8 mouse cellular contexts compared by ENCODE assay signal in genomic region chr9:37144251-37144650, GRCm38 (mm10). TPM values are rescaled to one million over a fixed set of nuclear protein-coding genes. Genes with fewer than 3 reads are reported as not detected.
DNase-seq lines count a peak whose midpoint lies in the region; ATAC-seq and TF ChIP-seq lines count a peak whose summit lies in the region.

No protein-coding gene starts in this region.

- TF ChIP-seq CTCF in gastrocnemius, adult 2 months (IDR thresholded peaks at IDR 0.05) = peak; percentile 38; the same call in 1 of the 2 replicates

- H3K4me2 ChIP-seq in embryonic facial prominence, embryonic 13.5 days = peak overlapping the region; percentile 90
- peak overlapping the region; percentile 97 for H3K4me2 ChIP-seq in hindbrain, embryonic 16.5 days (ENCODE audit: low read length)
- H3K4me2 ChIP-seq in midbrain, embryonic 13.5 days (replicated peaks) = peak overlapping the region; percentile 93

- H3K27ac ChIP-seq in gastrocnemius, adult 2 months = peak overlapping the region; percentile 99
- H3K27ac ChIP-seq in embryonic facial prominence, embryonic 13.5 days = peak overlapping the region; percentile 97
- peak overlapping the region; percentile 100 for H3K27ac ChIP-seq in hindbrain, embryonic 16.5 days (ENCODE audit: low read depth, low read length)
- peak overlapping the region; percentile 100 for H3K27ac ChIP-seq in midbrain, embryonic 13.5 days

- H3K4me3 ChIP-seq in gastrocnemius, adult 2 months = peak overlapping the region; percentile 77
- H3K4me3 ChIP-seq in embryonic facial prominence, embryonic 13.5 days = peak overlapping the region; percentile 77
- peak overlapping the region; percentile 85 for H3K4me3 ChIP-seq in hindbrain, embryonic 16.5 days (ENCODE audit: low read length)
- peak overlapping the region; percentile 90 for H3K4me3 ChIP-seq in midbrain, embryonic 13.5 days (replicated peaks)

- peaks cover 64% of the 10 kb centered on the region for H3K4me1 ChIP-seq in embryonic facial prominence, embryonic 13.5 days
- H3K4me1 ChIP-seq in hindbrain, embryonic 16.5 days (ENCODE audit: control insufficient read depth, insufficient read depth, low read depth, low read length) = peaks cover 43% of the 10 kb centered on the region
- H3K4me1 ChIP-seq in midbrain, embryonic 13.5 days (replicated peaks) = peaks cover 68% of the 10 kb centered on the region

- H3K9me3 ChIP-seq in embryonic facial prominence, embryonic 13.5 days = no peaks in the 10 kb centered on the region
- H3K9me3 ChIP-seq in hindbrain, embryonic 16.5 days (ENCODE audit: control insufficient read depth, low read length) = no peaks in the 10 kb centered on the region
- H3K9me3 ChIP-seq in midbrain, embryonic 13.5 days = no peaks in the 10 kb centered on the region

- no peak for ATAC-seq in embryonic facial prominence, embryonic 13.5 days (ENCODE audit: insufficient number of reproducible peaks, insufficient read depth, low FRiP score, low TSS enrichment, low read depth)
- no peak for ATAC-seq in hindbrain, embryonic 16.5 days
- ATAC-seq in midbrain, embryonic 13.5 days = no peak
- no peak for ATAC-seq in inflammation-experienced regulatory T-cells, adult 6 months

- intact Hi-C loops in gastrocnemius, adult 2 months (cut with DNase I) = no loop called here

- DNase-seq in gastrocnemius, adult 2 months = peak; percentile 64
- DNase-seq in gastrocnemius, adult 8-10 months (ENCODE audit: low spot score in 2 of 2) = no peak
- DNase-seq in 3134 (ENCODE audit: extremely low read depth, insufficient read length, low spot score) = peak; percentile 14
- DNase-seq in spleen, postnatal 10 days (ENCODE audit: low spot score in 2 of 2) = no peak

- peak overlapping the region; percentile 91 for H3K9ac ChIP-seq in embryonic facial prominence, embryonic 13.5 days
- H3K9ac ChIP-seq in hindbrain, embryonic 16.5 days (ENCODE audit: low read depth, low read length) = peak overlapping the region; percentile 94
- H3K9ac ChIP-seq in midbrain, embryonic 13.5 days (replicated peaks) = peak overlapping the region; percentile 99

- H3K27me3 ChIP-seq in embryonic facial prominence, embryonic 13.5 days = peaks cover 62% of the 10 kb centered on the region
- no peaks in the 10 kb centered on the region for H3K27me3 ChIP-seq in hindbrain, embryonic 16.5 days (replicated peaks; ENCODE audit: control insufficient read depth, insufficient read depth, low read length)
- no peaks in the 10 kb centered on the region for H3K27me3 ChIP-seq in midbrain, embryonic 13.5 days

- WGBS in embryonic facial prominence, embryonic 13.5 days = 7% methylated on average over 21 of the region's 21 CpGs
- 2% methylated on average over 21 of the region's 21 CpGs for WGBS in hindbrain, embryonic 16.5 days
- under 1% methylated on average over 21 of the region's 21 CpGs for WGBS in midbrain, embryonic 13.5 days

- H3K36me3 ChIP-seq in embryonic facial prominence, embryonic 13.5 days = no peaks in the 10 kb centered on the region
- H3K36me3 ChIP-seq in hindbrain, embryonic 16.5 days (ENCODE audit: control insufficient read depth, insufficient read depth, low read length) = no peaks in the 10 kb centered on the region
- no peaks in the 10 kb centered on the region for H3K36me3 ChIP-seq in midbrain, embryonic 13.5 days

RNA-seq across cellular contexts. Expression of gene Pknox2, which starts 3.0 kb away (rescaled TPM):
- total RNA-seq in gastrocnemius, adult 2 months (2021) = 10 to 100 TPM; 35.4 to 40.7 TPM
- 10 to 100 TPM; 31.7 to 55.3 (median 36.5) TPM for total RNA-seq in gastrocnemius, adult 8-10 months (2022)
- polyA plus RNA-seq in embryonic facial prominence, embryonic 13.5 days (2015; fragmentation: Nextera tagmentation; extraction: Ambion mirVana) = 10.9 and 11.3 TPM in 2 replicates
- polyA plus RNA-seq in hindbrain, embryonic 16.5 days (2015; fragmentation: Nextera tagmentation; extraction: Ambion mirVana) = 32.2 and 38.8 TPM in 2 replicates
- 30.1 and 33.1 TPM in 2 replicates for polyA plus RNA-seq in midbrain, embryonic 13.5 days (2015; fragmentation: Nextera tagmentation; extraction: Ambion mirVana)
- polyA plus RNA-seq in inflammation-experienced regulatory T-cells, adult 6 months (2017; shearing (Covaris generic)) = not detected

Comparison
In these comparisons a context has a peak if more than half of its experiments do, and no peak if none do; other contexts are left out.
1. DNase-seq: peak in gastrocnemius, adult 2 months (single experiment) and 3134 (single experiment); none in gastrocnemius, adult 8-10 months (0 of 2) and spleen, postnatal 10 days (0 of 2).
2. RNA of gene Pknox2, which starts 3.0 kb away (polyA plus RNA-seq): 30.1 to 33.1 TPM in midbrain, embryonic 13.5 days, 32.2 to 38.8 TPM in hindbrain, embryonic 16.5 days and 10.9 to 11.3 TPM in embryonic facial prominence, embryonic 13.5 days; not detected in inflammation-experienced regulatory T-cells, adult 6 months; every median in the first group is over 10 times any median in the second.
3. Peak in every context shown above with its lines, with median percentiles within 50 percentile points of each other: H3K27ac ChIP-seq, H3K4me3 ChIP-seq, H3K4me2 ChIP-seq and H3K9ac ChIP-seq.